Mouse (Mus musculus): Measurements from ENCODE around the gene Aven.

DNA sequence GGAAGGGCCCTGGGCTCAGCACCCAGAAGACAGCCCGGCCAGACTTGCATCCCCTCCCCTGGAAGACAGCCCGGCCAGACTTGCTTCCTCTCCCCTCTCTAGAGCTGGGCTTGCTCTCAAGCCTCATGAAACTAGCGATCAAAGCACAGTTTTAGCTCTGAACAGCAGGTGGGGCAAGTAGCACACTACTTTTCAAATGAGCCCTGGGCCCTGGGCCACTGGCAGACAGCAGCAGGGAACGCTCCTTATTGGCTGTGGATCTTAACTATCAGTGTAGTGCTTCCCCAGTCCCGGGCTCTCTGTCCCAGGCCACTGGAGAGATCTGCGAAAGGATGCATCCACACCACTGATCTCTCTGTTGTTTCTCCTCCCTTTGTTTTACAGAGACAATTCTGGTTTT lies 8.4 kb downstream of the Aven start:
- TF ChIP-seq CTCF (IDR thresholded peaks at IDR 0.05; ENCODE audit: low read depth) (peak; percentile 84), EP300 (IDR thresholded peaks at IDR 0.05; ENCODE audit: low read depth) (no peak)

Data from heart, postnatal 0 days (tissue).